Mouse (Mus musculus) adrenal gland (tissue): ENCODE measurements around the gene Oip5.

Experiments
- intact Hi-C: fragments of 180-260 bp; cut with DNase I; formaldehyde crosslinking; loops from one replicate; pipeline ENCODE4 v1.15.1; 2025

Oip5 gene

GRCm38 (mm10) chr2:119591247-119591646 lies 27.0 kb downstream of the Oip5 start:
- intact Hi-C loops = no loop called here

GRCm38 (mm10) chr2:119587383-119587782 lies 30.9 kb downstream of the Oip5 start:
- intact Hi-C loops = loop anchor here (5.0 kb wide), 1 partner anchor 45 kb away; no protein-coding TSS in a partner anchor

GRCm38 (mm10) chr2:119584282-119584681 lies 34.0 kb downstream of the Oip5 start:
- intact Hi-C loops = no loop called here

GRCm38 (mm10) chr2:119583439-119583838 lies 34.8 kb downstream of the Oip5 start:
- intact Hi-C loops = no loop called here

DNA sequence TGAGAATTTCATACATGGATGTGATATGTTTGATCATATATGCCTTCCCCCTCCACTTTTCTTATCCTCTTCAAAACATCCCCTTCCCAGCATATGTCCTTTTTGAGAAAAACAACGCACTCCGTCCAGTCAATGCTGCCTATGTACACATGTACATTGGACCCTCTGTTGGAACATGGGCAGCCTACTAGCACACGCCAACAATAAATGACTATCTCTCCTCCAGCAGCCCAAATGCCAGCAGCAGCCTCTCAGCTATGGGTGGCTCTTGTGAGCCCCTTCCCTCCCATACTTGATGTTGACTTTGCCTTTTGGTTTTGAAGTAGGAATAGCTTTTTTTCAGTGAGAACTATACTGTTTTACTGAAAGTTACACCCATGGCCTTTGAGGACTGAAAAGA lies 36.7 kb downstream of the Oip5 start:
- intact Hi-C loops = no loop called here

GRCm38 (mm10) chr2:119572471-119572870 lies 45.8 kb downstream of the Oip5 start:
- intact Hi-C loops = no loop called here

- intact Hi-C loops = no loop called here
Observed at GRCm38 (mm10) chr2:119566182-119566855, 52.0 kb downstream of the Oip5 start.

- intact Hi-C loops = no loop called here
Observed at GRCm38 (mm10) chr2:119565284-119565683, 53.0 kb downstream of the Oip5 start.

DNA sequence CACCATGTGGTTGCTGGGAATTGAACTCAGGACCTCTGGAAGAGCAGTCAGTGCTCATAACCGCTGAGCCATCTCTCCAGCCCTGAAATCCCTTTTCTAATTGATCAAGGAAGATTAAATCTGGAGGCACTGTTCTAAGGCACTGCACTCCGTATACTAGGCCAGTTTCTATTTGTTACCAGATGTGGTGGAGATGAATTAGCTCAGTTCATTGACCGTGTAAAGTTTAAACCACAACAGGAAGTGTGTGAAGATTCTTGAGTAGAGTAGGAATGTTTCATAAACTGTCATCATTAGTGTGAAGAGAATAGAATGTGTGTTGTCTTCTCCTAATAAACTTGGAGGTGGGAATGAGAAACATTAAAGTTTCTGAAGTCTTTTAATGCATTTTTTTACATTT lies 56.5 kb downstream of the Oip5 start:
- intact Hi-C loops = no loop called here
